Mouse (Mus musculus) heart, postnatal 0 days (tissue): Measurements from ENCODE around the gene Daam2. TPM values are rescaled to one million over a fixed set of nuclear protein-coding genes. Genes with fewer than 3 reads are reported as not detected.

Experiments used
- ATAC-seq: fragments of 200-750 bp; cut with Nextera tagmentation; 2 replicates; pipeline ENCODE4 v1.8.0; 2017; ENCODE audit warnings: low read depth, moderate number of reproducible peaks, moderate library complexity; ENCODE audit not compliant: insufficient read depth
- DNase-seq: peaks from one replicate; pipeline ENCODE4 v3.0.0-alpha.2; 2016; ENCODE audit warnings: low spot score
- H3K27ac ChIP-seq: fragments of 300-500 bp; sonication (generic); 2 replicates; pipeline ENCODE4 v1.5.1; 2014; ENCODE audit warnings: low read depth, mild to moderate bottlenecking
- H3K27me3 ChIP-seq: fragments of 300-500 bp; sonication (generic); 2 replicates; pipeline ENCODE4 v1.6.1; 2014; ENCODE audit warnings: low read length, mixed read lengths; ENCODE audit not compliant: control insufficient read depth, insufficient read depth
- H3K36me3 ChIP-seq: fragments of 300-500 bp; sonication (generic); replicated peaks from 2 replicates; pipeline ENCODE4 v1.6.1; 2014; ENCODE audit warnings: low read length, mixed read lengths; ENCODE audit not compliant: control insufficient read depth, insufficient read depth
- H3K4me1 ChIP-seq: fragments of 300-500 bp; sonication (generic); 2 replicates; pipeline ENCODE4 v1.6.1; 2014; ENCODE audit warnings: antibody characterized with exemption; ENCODE audit not compliant: control insufficient read depth, insufficient read depth
- H3K4me2 ChIP-seq: fragments of 300-500 bp; sonication (generic); 2 replicates; pipeline ENCODE4 v1.6.1; 2014; ENCODE audit warnings: low read depth, mild to moderate bottlenecking, low read length, moderate library complexity
- H3K4me3 ChIP-seq: fragments of 300-500 bp; sonication (generic); 2 replicates; pipeline ENCODE4 v1.5.1; 2014; ENCODE audit warnings: low read depth, low read length
- H3K9ac ChIP-seq: fragments of 300-500 bp; sonication (generic); replicated peaks from 2 replicates; pipeline ENCODE4 v1.6.1; 2014; ENCODE audit warnings: low read depth, low read length, mixed read lengths
- H3K9me3 ChIP-seq: fragments of 300-500 bp; sonication (generic); replicated peaks from 2 replicates; pipeline ENCODE4 v1.6.1; 2016; ENCODE audit warnings: low read length; ENCODE audit not compliant: control insufficient read depth
- CTCF ChIP-seq: IDR thresholded peaks from 2 replicates; pipeline ENCODE4 v1.5.1; 2016; ENCODE audit warnings: antibody characterized with exemption, control low read depth, low read depth
- EP300 ChIP-seq: IDR thresholded peaks from 2 replicates; pipeline ENCODE4 v1.6.1; 2016; ENCODE audit warnings: antibody characterized with exemption, low read depth
- WGBS: fragments of 180-500 bp; shearing (Covaris S2); extraction: QIAGEN DNeasy Blood & Tissue Kit; methylation state at CpG from one replicate; pipeline ENCODE4 v1.1.7; 2014; 5-methylcytosine and 5-hydroxymethylcytosine counted together
- polyA plus RNA-seq: library from polyadenylated mRNA; unstranded; fragments of >200 nt; fragmentation: Nextera tagmentation; extraction: Ambion mirVana; gene quantifications from 2 replicates; pipeline ENCODE4 v1.2.1, GENCODE M21; 2015
- total RNA-seq: library from RNA; depleted of rRNA; stranded (reverse); fragments of >200 nt; gene quantifications from 2 replicates; pipeline ENCODE4 v1.2.3, GENCODE M21; 2014; ENCODE audit warnings: low replicate concordance; rRNA removed

Daam2 gene
- total and polyA plus RNA-seq, 2 experiments from 2014 or later: 2.4 to 10.5 TPM

GRCm38 (mm10) chr17:49412974-49413373 is 151.2 kb downstream of the Daam2 start:
- 77% methylated on average over 5 of the region's 5 CpGs for WGBS
- no peak for ATAC-seq
- H3K27me3 ChIP-seq: no peaks in the 10 kb centered on the region
- TF ChIP-seq EP300: no peak
- no peak for TF ChIP-seq CTCF
- H3K4me3 ChIP-seq: no peak overlapping the region
- no peaks in the 10 kb centered on the region for H3K9me3 ChIP-seq
- H3K4me1 ChIP-seq: no peaks in the 10 kb centered on the region
- H3K4me2 ChIP-seq: no peak overlapping the region
- H3K36me3 ChIP-seq: no peaks in the 10 kb centered on the region
- no peak overlapping the region for H3K27ac ChIP-seq
- no peak for DNase-seq
- H3K9ac ChIP-seq: no peak overlapping the region

Other genes with a start within 250 kb of the Daam2 start
- gene Mocs1, start 136.0 kb downstream of the Daam2 start, total RNA-seq: 13.1 and 18.6 TPM in 2 replicates
- gene Mocs1, start 136.0 kb downstream of the Daam2 start, polyA plus RNA-seq: 2.3 and 2.8 TPM in 2 replicates
- gene Kif6, start 50.8 kb upstream of the Daam2 start, total RNA-seq: 3.2 and 40.5 TPM in 2 replicates
- 1.7 and 2.0 TPM in 2 replicates for gene Kif6, start 50.8 kb upstream of the Daam2 start, polyA plus RNA-seq